In genomic region chr2:77126939-77127338, GRCm38 (mm10) we compare ENCODE assay signal across 15 mouse cellular contexts. TPM values are rescaled to one million over a fixed set of nuclear protein-coding genes. Genes with fewer than 3 reads are reported as not detected.
DNase-seq lines count a peak whose midpoint lies in the region; ATAC-seq and TF ChIP-seq lines count a peak whose summit lies in the region.
"Had no signal": no experiment of that assay in that cellular context is flagged by ENCODE, and none has a peak within 500 bp of the region (broad histone marks: within the 10 kb centered on the region; RNA-seq: fewer than 3 reads in every experiment).

No protein-coding gene starts in this region.

- no peak overlapping the region for H3K9ac ChIP-seq in heart, adult 2 months (ENCODE audit: low read depth, low read length)
- H3K9ac ChIP-seq: hindbrain, embryonic 13.5 days; liver, embryonic 12.5 days had no signal

- H3K4me1 ChIP-seq in heart, adult 2 months (ENCODE audit: control insufficient read depth, insufficient read depth, low read length), result peaks cover 3% of the 10 kb centered on the region
- H3K4me1 ChIP-seq: hindbrain, embryonic 13.5 days; liver, embryonic 12.5 days; megakaryocyte, embryonic 14.5 days had no signal

- H3K79me2 ChIP-seq in heart, adult 2 months (replicated peaks; ENCODE audit: control insufficient read depth, insufficient read depth, low read length), result no peaks in the 10 kb centered on the region

- no peak overlapping the region for H3K4me3 ChIP-seq in heart, adult 2 months
- H3K4me3 ChIP-seq: hindbrain, embryonic 13.5 days; liver, embryonic 12.5 days; megakaryocyte, embryonic 14.5 days had no signal

- POLR2A ChIA-PET in Patski (lab: Charles Lee), result no interaction called here

- intact Hi-C loops in heart, adult 2 months (cut with DNase I), result no loop called here
- intact Hi-C loops in heart, postnatal 25 days (cut with DNase I), result loop anchor here (5.0 kb wide), 1 partner anchor 40 kb away; no protein-coding TSS in a partner anchor

- TF ChIP-seq EP300 in heart, adult 2 months (IDR thresholded peaks at IDR 0.05; ENCODE audit: insufficient read depth, low read depth, low read length), result 0 out of 2 replicates have a peak, but pooled peaks have one; percentile 38

- peak overlapping the region; percentile 40 for H3K27ac ChIP-seq in heart, adult 2 months
- H3K27ac ChIP-seq: hindbrain, embryonic 13.5 days; liver, embryonic 12.5 days had no signal

- TF ChIP-seq POLR2A in heart, adult 2 months (IDR thresholded peaks at IDR 0.05; ENCODE audit: insufficient read depth, low read depth, low read length), result 0 out of 2 replicates have a peak, but pooled peaks have one; percentile 16

- CTCF ChIA-PET in Patski (lab: Charles Lee), result interaction anchor here (1.4 kb wide), 1 partner anchor 11 kb away, joined by 10 read pairs; no protein-coding TSS in a partner anchor

- in situ Hi-C loops in Patski (cut with MboI; ENCODE audit: low pct_unique_long_range_greater_than_20kb), result no loop called here

- TF ChIP-seq CTCF in heart, adult 2 months (IDR thresholded peaks at IDR 0.05), result no peak
- TF ChIP-seq CTCF in Patski (IDR thresholded peaks at IDR 0.05), result no peak

- peak in 1 of 2 experiments; percentile 26 for DNase-seq in heart, adult 2 months
- DNase-seq in heart, postnatal 25 days (ENCODE audit: low spot score), result no peak
- no peak for DNase-seq in Patski (ENCODE audit: low read depth, low spot score)
- no peak for DNase-seq in frontal cortex, postnatal 10 days (ENCODE audit: low spot score in 2 of 2)
- no peak for DNase-seq in thymus, postnatal 0 days (ENCODE audit: low spot score)
- DNase-seq in lung, adult 18-20 months, result no peak
- DNase-seq: kidney, postnatal 36 days; right cerebral cortex, adult 18-20 months; thymus, postnatal 4 days had no signal

- peaks cover 38% of the 10 kb centered on the region for H3K36me3 ChIP-seq in heart, adult 2 months (ENCODE audit: control insufficient read depth, insufficient read depth, low read length)
- H3K36me3 ChIP-seq: hindbrain, embryonic 13.5 days; liver, embryonic 12.5 days had no signal

- 67% methylated on average over 1 of the region's 1 CpGs for WGBS in heart, adult 2 months

- peak; percentile 73 for ATAC-seq in Patski
- peak; percentile 78 for ATAC-seq in erythroid progenitor cell, adult 5-6 weeks (replicated peaks; ENCODE audit: low FRiP score, poor library complexity, severe bottlenecking)
- peak; percentile 89 for ATAC-seq in megakaryocyte progenitor cell, adult 5-6 weeks (replicated peaks; ENCODE audit: poor library complexity)
- ATAC-seq: liver, embryonic 12.5 days had no signal

- H3K27me3 ChIP-seq in heart, adult 2 months (ENCODE audit: control insufficient read depth, insufficient read depth, low read length), result no peaks in the 10 kb centered on the region
- H3K27me3 ChIP-seq in Patski, result no peaks in the 10 kb centered on the region
- H3K27me3 ChIP-seq: CH12.LX; hindbrain, embryonic 13.5 days; liver, embryonic 12.5 days; megakaryocyte, embryonic 14.5 days had no signal

RNA-seq across cellular contexts. Expression of gene Ccdc141, which starts 43.5 kb away (rescaled TPM):
- total RNA-seq in heart, adult 2 months (2021), result 100 to 1,000 TPM; 182 to 189 TPM
- polyA plus RNA-seq in heart, adult 2 months (2012; rRNA removed), result 35.6 and 50.8 TPM in 2 replicates
- 100 to 1,000 TPM; 239 to 243 TPM for total RNA-seq in heart, postnatal 25 days (2021)
- 0.56 TPM for polyA plus RNA-seq in Patski (2021)
- 2.2 and 2.9 TPM in 2 replicates for total RNA-seq in erythroid progenitor cell, adult 5-6 weeks (2015; ENCODE audit: low replicate concordance)
- 0.45 and 4.2 TPM in 2 replicates for total RNA-seq in erythroid progenitor cell, adult 5-6 weeks (2017; ENCODE audit: low replicate concordance)
- total RNA-seq in megakaryocyte progenitor cell, adult 5-6 weeks (2015), result 0.30 and 1.3 TPM in 2 replicates
- total RNA-seq in megakaryocyte progenitor cell, adult 5-6 weeks (2017), result not detected in 2 replicates
- 2.3 and 2.8 TPM in 2 replicates for polyA plus RNA-seq in thymus, postnatal 0 days (2015; fragmentation: Nextera tagmentation; extraction: Ambion mirVana)
- total RNA-seq: CH12.LX had no signal

Comparison
In these comparisons a context has a peak if more than half of its experiments do, and no peak if none do; other contexts are left out.
1. RNA of gene Ccdc141, which starts 43.5 kb away (total RNA-seq): 239 to 243 TPM in heart, postnatal 25 days and 182 to 189 TPM in heart, adult 2 months; 0.45 to 4.2 TPM in erythroid progenitor cell, adult 5-6 weeks and 0.30 to 1.3 TPM in megakaryocyte progenitor cell, adult 5-6 weeks; every median in the first group is over 10 times any median in the second.
2. Peak in every context shown above with its lines, with median percentiles within 50 percentile points of each other: ATAC-seq.